ENCODE assay signal across 21 mouse cellular contexts in genomic region chr10:115626678-115627077, GRCm38 (mm10). TPM values are rescaled to one million over a fixed set of nuclear protein-coding genes. Genes with fewer than 3 reads are reported as not detected.
"Had no signal": no experiment of that assay in that cellular context is flagged by ENCODE, and none has a peak within 500 bp of the region (broad histone marks: within the 10 kb centered on the region; RNA-seq: fewer than 3 reads in every experiment).

No protein-coding gene starts in this region.

- H3K36me3 ChIP-seq: liver, embryonic 13.5 days; liver, embryonic 15.5 days; lung, embryonic 15.5 days; midbrain, embryonic 10.5 days; midbrain, embryonic 12.5 days had no signal

- H3K4me1 ChIP-seq: liver, embryonic 13.5 days; liver, embryonic 15.5 days; lung, embryonic 15.5 days had no signal

- DNase-seq: liver, embryonic 13.5 days; liver, postnatal 0 days; lung, adult 2 months; lung, postnatal 14 days; lung, postnatal 4 days; midbrain, embryonic 14.5 days; right cerebral cortex, postnatal 14 days; thymus, adult 18-20 months; thymus, postnatal 14 days; thymus, postnatal 36 days had no signal

- H3K27me3 ChIP-seq: liver, embryonic 13.5 days; liver, embryonic 15.5 days; lung, embryonic 15.5 days had no signal

- H3K4me3 ChIP-seq: liver, embryonic 13.5 days; liver, embryonic 15.5 days; lung, embryonic 15.5 days; midbrain, embryonic 10.5 days; midbrain, embryonic 12.5 days; myocyte had no signal

- ATAC-seq: liver, postnatal 0 days; lung, postnatal 0 days; midbrain, embryonic 16.5 days had no signal

- H3K27ac ChIP-seq: liver, embryonic 13.5 days; liver, embryonic 15.5 days; lung, embryonic 15.5 days; midbrain, embryonic 10.5 days; midbrain, embryonic 12.5 days had no signal

- H3K9ac ChIP-seq: liver, embryonic 13.5 days; liver, embryonic 15.5 days; liver, postnatal 0 days; lung, embryonic 15.5 days; midbrain, embryonic 12.5 days had no signal

- H3K4me2 ChIP-seq: liver, embryonic 11.5 days; liver, embryonic 13.5 days; liver, embryonic 15.5 days; lung, embryonic 15.5 days; midbrain, embryonic 12.5 days had no signal

- H3K9me3 ChIP-seq: liver, embryonic 13.5 days; liver, embryonic 15.5 days; lung, embryonic 15.5 days; midbrain, embryonic 10.5 days; midbrain, embryonic 12.5 days had no signal

RNA-seq across cellular contexts. Expression of gene A930009A15Rik, which starts 56.9 kb away (rescaled TPM):
- polyA plus RNA-seq: liver, embryonic 11.5 days; liver, embryonic 13.5 days; liver, embryonic 15.5 days; lung, adult 2 months; lung, embryonic 15.5 days; lung, postnatal 0 days; myocyte; stomach, embryonic 14.5 days; stomach, embryonic 16.5 days; thymus, postnatal 0 days had no signal
